Mouse (Mus musculus) erythroblast, embryonic 14.5 days (primary cell): ENCODE data around the gene Lrrtm4.

ENCODE experiments used
- GATA1 ChIP-seq: IDR thresholded peaks from 2 replicates; pipeline ENCODE4 v1.6.1; 2012; ENCODE audit warnings: low read length, inconsistent platforms, mixed read lengths
- TAL1 ChIP-seq: IDR thresholded peaks from 3 replicates; pipeline ENCODE4 v1.6.1; 2012; ENCODE audit warnings: low read length, inconsistent platforms, mixed read lengths

DNA sequence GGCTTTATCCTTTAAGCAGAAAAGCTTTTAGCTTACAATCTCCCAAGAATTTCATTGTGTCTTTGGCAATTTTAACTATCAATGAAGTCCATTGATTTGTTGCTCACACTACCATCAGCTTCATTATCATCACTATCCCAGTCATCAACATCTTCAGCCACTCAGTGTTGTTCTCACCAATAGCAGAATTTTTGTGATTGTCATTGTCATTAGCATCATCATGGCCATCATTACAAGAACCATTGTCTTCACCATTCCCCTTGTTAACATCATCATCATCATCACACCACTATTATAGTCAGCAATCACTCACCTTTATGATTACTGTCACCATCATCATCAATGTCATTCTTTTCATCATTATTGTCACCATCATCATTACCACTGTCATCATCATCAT, 344.9 kb downstream of the Lrrtm4 start:
- TF ChIP-seq GATA1 = no peak
- no peak for TF ChIP-seq TAL1
